Mouse (Mus musculus): ENCODE results near the gene Mta3.
"Not testable (repeated sequence)": the region's sequence is repeated elsewhere in the genome, so short reads cannot be mapped to it uniquely, and the experiment has no call there.

Gene Mta3

DNA sequence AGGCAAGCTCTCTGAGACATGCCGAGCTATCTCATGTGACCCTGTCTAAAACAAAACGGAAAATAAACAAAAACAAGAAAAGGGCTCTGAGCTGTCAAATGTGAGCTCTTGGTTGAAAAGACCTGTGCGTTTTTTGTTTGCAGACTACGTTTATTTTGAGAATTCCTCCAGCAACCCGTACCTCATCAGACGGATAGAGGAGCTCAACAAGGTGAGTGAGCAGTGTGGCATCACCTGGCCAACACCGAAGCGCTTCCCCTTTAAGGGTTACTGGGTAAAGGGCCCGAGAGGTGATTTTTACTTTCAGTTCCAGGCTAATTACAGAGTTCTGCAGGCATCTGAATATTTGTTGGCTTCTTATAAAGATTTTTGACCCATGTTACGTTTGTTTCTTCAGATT, 2.3 kb downstream of the Mta3 start:
- peak; percentile 85 for DNase-seq (ENCODE audit: low read depth, low spot score)

DNA sequence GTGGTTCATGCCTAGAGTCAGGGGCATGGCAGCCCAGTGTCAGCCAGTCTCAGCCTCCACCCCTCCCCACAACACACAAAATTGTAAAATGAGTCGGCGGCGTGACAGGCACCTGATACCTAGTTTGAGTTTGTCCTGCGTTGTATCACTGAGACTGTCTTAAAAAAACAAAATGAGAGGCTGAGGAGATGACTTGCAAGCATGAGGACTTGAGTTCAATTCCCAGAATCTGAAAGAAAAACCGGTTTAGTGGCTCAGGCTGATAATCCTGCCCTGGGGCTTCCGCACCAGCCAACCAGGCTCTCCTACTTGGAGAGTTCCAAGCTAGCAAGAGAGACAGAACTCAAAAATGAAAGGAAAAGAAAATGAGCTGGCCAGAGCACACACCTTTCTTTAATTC, 2.9 kb downstream of the Mta3 start:
- DNase-seq (ENCODE audit: low read depth, low spot score) = peak; percentile 53

DNA sequence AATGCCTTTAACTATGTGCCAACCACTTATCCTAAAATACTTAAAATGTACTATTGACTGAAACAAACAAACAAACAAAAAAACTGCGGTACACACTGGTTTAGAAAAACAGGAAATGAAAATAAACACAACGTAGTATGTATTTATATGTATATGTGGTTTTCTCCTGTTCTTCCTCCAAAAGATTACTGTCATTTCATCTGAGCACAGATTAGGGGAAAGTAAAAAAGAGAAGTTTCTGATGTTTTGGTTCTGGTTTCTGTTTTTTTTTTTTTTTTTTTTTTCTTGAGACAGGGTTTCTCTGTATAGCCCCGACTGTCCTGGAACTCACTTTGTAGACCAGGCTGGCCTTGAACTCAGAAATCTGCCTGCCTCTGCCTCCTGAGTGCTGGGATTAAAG, 3.6 kb downstream of the Mta3 start:
- not testable (repeated sequence) for DNase-seq (ENCODE audit: low read depth, low spot score)

GRCm38 (mm10) chr17:83710639-83711038, 4.7 kb downstream of the Mta3 start:
- no peak for DNase-seq (ENCODE audit: low read depth, low spot score)

- DNase-seq (ENCODE audit: low read depth, low spot score) = no peak
Observed at GRCm38 (mm10) chr17:83712341-83712740, 6.4 kb downstream of the Mta3 start.

DNA sequence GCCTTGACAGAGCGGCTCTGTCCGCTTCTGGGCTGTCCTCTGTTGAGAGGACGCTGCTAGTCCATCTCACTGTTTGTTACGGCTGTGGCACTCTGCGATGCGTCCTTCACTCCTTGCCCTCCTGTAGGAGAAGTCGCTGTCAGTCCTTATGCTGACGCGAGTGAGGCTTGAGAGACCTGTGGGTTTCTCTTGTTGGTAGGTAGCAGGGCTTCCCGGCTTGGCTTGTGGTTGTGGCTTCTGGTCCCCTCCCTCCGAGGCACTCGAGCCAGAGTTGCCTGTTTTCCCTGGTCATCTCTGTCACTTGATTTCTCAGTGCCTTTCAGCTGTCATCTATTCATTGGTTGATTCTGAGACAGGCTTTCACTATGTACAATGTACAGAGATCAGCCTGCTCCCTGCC, 14.5 kb downstream of the Mta3 start:
- no peak for DNase-seq (ENCODE audit: low read depth, low spot score)

GRCm38 (mm10) chr17:83721157-83721556, 15.2 kb downstream of the Mta3 start:
- no peak for DNase-seq (ENCODE audit: low read depth, low spot score)

DNA sequence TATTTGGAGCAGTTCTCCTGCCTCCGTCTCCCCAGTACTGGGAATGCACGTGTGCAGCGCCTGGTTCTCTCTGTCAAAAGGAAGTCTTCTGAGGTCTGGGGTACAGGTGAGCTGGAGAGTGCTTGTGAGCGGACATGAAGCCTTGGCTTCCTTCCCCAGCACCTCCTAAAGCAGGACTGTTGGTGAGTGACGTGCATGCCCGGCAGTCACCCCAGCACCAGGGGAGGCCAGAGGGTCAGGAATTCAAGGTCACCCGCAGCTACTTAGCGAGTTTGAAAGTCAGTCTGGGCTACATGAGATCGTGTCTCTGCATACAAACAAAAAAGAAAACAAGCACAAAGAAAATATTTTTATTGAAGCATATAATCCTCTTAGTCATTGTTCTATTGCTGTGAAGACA, 17.1 kb downstream of the Mta3 start:
- no peak for DNase-seq (ENCODE audit: low read depth, low spot score)

- DNase-seq (ENCODE audit: low read depth, low spot score) = no peak
Observed at GRCm38 (mm10) chr17:83726496-83726895, 20.5 kb downstream of the Mta3 start.

DNA sequence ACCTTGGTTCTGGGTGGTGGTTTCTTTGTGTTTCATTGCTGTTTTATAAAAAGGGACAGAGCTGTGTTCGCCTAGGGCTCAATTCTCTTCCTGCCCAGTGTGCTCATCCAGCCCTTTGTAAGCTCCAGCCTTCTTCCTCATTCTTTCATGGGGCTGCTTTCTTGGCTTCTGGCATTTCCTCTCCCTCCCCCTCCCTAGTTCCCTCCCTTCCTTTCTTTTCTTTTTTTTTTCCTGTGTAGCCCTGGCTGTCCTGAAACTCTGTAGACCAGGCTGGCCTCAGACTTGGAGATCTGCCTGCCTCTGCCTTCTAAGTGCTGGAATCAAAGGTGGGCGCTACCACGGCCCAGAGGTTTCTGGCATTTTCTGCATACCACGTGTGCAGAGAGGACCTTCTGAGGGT, 21.7 kb downstream of the Mta3 start:
- DNase-seq (ENCODE audit: low read depth, low spot score) = no peak

- DNase-seq (ENCODE audit: low read depth, low spot score) = no peak
Observed at GRCm38 (mm10) chr17:83729029-83729428, 23.1 kb downstream of the Mta3 start.

- no peak for DNase-seq (ENCODE audit: low read depth, low spot score)
Observed at GRCm38 (mm10) chr17:83730123-83730522, 24.2 kb downstream of the Mta3 start.

DNA sequence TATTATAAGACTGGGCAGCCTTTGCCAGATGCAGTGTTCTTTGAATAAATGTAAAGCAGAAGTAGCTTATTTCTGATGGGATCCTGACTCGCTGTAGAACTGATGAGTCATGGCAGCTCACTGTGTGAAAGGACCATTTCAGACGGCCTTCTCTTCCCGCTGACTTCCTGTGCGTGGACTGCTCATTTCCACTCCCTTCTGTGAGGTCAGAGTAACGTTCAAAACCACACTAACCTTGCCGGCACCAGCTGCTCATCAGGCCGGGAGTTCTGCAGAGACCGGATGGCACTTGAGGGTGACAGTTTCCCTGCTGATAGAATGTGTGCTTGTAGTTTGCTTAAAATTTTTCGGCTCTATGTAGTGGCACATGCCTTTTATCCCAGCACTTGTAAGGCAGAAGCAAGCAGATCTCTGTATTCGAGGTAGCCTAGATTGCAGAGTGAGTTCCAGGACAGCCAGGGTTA, 26.2 kb downstream of the Mta3 start:
- DNase-seq (ENCODE audit: low read depth, low spot score) = peak; percentile 76

DNA sequence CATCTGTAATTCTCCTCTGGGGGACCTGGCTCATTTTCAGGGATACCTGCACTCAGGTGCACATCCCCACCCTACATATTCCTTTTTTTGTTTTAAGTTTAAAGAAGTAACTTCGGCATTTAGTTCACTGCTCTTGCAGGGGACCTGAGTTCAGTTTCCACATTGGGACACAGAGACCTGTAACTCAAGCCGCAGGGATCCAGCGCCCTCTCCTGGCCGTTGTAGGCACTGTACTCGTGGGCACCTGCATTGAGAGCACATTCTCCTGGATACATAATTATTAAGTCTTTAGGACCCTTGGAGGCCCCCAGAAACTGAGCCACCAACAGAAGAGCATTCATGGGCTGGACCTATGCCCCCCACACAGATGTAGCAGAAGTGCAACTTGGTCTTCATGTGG, 26.8 kb downstream of the Mta3 start:
- peak; percentile 86 for DNase-seq (ENCODE audit: low read depth, low spot score)

DNA sequence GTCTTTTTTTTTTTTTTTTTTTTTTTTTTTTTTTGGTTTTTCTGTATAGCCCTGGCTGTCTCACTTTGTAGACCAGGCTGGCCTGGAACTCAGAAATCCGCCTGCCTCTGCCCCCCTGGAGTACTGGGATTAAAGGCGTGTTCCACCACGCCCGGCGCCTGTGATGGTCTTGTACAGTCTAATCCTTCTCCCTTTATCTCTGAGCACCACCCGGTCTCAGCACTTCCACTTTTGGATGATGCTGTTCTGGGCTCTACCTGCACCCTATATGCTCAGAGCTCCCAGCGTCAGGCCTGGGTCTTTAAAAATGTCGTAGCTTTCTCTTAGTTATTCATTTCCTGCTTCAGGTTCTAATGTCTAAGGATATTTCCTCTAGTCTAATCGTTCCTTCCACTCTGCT, 30.7 kb downstream of the Mta3 start:
- no peak for DNase-seq (ENCODE audit: low read depth, low spot score)

DNA sequence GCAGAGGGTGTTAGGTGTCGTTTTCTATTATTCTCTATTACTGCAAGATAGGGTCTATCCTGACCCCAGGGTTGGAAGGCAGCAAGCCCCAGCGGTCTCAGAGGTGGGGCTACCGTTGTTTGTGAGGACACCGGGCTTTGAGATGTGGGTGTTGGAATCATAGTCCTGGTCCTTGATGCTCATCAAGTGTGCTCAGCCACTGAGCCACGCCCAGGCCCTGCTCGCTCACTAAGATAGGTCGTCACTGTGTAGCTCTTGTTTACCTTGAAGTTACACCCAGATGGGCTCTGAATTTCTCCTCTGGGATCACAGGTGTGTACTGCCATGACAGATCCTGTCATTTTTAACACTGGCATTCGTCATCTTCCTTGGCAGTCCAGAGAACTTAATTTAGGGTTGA, 31.8 kb downstream of the Mta3 start:
- DNase-seq (ENCODE audit: low read depth, low spot score) = no peak

DNA sequence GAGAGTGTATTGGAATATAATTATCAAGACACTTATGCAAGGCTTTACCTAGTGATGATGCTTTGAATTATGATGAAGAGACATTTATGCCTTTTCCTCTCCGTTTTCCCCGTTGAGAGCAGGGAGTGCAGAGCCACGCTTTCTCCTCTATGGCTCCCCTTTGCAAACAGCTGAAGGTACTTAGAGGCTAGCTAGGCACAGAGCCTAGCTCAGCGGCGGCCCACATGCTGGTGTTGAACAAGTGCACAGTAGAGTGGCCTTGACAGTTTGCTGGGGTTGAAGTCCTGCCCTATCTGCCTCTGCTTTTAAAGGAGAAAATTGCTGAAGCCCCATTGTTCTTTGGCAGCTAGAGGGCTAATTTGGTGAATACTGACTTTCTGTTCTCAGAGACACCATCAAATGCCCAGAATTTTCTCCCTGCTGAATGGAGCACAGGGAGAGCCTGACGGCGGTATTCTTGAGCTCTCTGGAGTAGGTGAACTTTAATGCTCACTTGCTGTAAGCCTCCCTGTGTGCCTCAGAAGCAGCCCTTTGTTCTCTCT, 34.2 kb downstream of the Mta3 start:
- no peak for DNase-seq (ENCODE audit: low read depth, low spot score)

- no peak for DNase-seq (ENCODE audit: low read depth, low spot score)
Observed at GRCm38 (mm10) chr17:83741243-83741642, 35.3 kb downstream of the Mta3 start.

- DNase-seq (ENCODE audit: low read depth, low spot score) = no peak
Observed at GRCm38 (mm10) chr17:83744231-83744824, 38.4 kb downstream of the Mta3 start.

- DNase-seq (ENCODE audit: low read depth, low spot score) = no peak
Observed at GRCm38 (mm10) chr17:83747405-83748160, 41.6 kb downstream of the Mta3 start.

DNA sequence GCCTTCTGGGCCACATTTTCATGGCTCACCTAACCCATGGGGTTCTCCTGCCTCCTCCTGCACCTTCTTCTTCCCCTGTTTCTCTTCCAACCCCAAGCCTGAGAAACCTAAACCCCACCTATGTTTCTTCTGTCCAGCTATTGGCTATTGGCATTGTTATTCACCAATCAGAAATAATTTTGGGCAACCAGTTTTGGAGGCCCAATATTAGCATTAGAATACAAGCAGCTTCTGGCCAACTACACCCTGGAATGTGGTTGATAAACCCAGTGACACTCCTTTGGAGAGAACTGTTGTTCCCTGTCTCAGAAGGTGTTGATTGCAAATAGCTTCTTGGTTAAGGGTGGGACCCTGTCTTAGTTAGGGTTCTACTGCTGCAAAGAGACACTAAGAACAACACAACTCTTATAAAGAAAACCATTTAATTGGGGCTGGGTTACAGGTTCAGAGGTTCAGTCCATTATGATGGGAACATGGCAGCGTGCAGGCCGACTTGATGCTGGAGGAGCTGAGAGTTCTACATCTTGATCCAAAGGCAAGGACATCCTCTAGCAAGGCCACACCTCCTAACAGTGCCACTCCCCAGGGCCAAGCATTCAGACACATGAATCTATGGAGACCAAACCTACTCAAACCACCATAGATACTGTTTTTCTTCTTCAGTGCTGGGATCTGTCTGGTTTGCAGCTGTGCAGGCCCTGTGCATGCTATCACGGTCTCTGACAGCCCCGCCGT, 44.4 kb downstream of the Mta3 start:
- no peak for DNase-seq (ENCODE audit: low read depth, low spot score)

DNA sequence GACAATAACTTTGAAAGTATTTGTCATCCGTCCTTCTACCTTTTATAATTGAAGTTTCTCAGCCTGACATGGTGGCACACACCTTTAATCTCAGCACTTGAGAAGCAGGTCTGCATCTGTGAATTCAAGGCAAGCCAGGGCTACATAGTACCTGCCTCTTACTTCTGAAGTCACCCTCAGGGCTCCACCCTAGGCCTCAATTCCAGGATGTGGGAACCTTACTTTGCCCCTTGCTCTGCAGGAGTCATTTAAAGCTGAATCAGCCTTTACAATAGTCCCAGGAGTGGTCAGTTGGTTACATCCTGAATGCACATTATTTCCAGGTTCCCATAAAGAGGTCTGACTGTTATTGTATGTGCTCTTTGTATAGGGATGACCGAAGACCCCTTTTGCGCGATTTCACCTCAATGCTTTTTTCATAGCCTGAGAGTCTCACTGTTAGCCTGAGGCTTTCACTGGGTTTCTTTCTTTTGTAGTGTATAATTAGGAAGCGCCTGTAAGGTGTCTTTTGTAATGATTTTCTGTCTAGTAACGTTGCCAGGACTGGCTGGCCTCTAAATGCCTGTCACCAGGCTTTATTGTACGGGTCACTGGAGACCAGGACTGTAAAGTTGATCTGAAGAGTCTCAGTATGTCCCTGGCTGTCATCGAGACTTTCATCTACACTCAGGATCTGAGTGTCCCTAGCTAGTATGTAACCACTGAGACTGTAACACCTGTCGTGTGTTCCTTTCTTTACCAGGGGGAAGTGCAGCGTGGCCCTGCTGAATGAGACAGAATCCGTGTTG, 47.3 kb downstream of the Mta3 start:
- DNase-seq (ENCODE audit: low read depth, low spot score) = no peak

Data from A20 (cell line).